Mouse (Mus musculus) lung, embryonic 15.5 days (tissue): ENCODE measurements around the gene Snx17. TPM values are rescaled to one million over a fixed set of nuclear protein-coding genes. Genes with fewer than 3 reads are reported as not detected.

ENCODE experiments used
- ATAC-seq: fragments of 200-750 bp; cut with Nextera tagmentation; 2 replicates; pipeline ENCODE4 v1.8.0; 2017; ENCODE audit warnings: moderate number of reproducible peaks, borderline replicate concordance; ENCODE audit not compliant: low FRiP score, low TSS enrichment; ENCODE audit errors: extremely low read depth
- H3K27ac ChIP-seq: fragments of 300-500 bp; sonication (generic); 2 replicates; pipeline ENCODE4 v1.5.1; 2015; ENCODE audit warnings: moderate library complexity, mild to moderate bottlenecking, inconsistent platforms
- H3K27me3 ChIP-seq: fragments of 300-500 bp; sonication (generic); 2 replicates; pipeline ENCODE4 v1.6.1; 2015; ENCODE audit warnings: inconsistent platforms
- H3K36me3 ChIP-seq: fragments of 300-500 bp; sonication (generic); 2 replicates; pipeline ENCODE4 v1.6.1; 2015; ENCODE audit warnings: inconsistent platforms
- H3K4me1 ChIP-seq: fragments of 300-500 bp; sonication (generic); 2 replicates; pipeline ENCODE4 v1.6.1; 2015; ENCODE audit warnings: inconsistent platforms
- H3K4me2 ChIP-seq: fragments of 300-500 bp; sonication (generic); 2 replicates; pipeline ENCODE4 v1.6.1; 2015; ENCODE audit warnings: inconsistent platforms, mild to moderate bottlenecking, moderate library complexity
- H3K4me3 ChIP-seq: fragments of 300-500 bp; sonication (generic); 2 replicates; pipeline ENCODE4 v1.5.1; 2015; ENCODE audit warnings: mild to moderate bottlenecking, inconsistent platforms
- H3K9ac ChIP-seq: fragments of 300-500 bp; sonication (generic); 2 replicates; pipeline ENCODE4 v1.6.1; 2015; ENCODE audit warnings: inconsistent platforms
- H3K9me3 ChIP-seq: fragments of 300-500 bp; sonication (generic); 2 replicates; pipeline ENCODE4 v1.6.1; 2016; ENCODE audit warnings: inconsistent platforms
- WGBS: fragments of 180-500 bp; shearing (Covaris S2); methylation state at CpG from one replicate; pipeline ENCODE4 v1.1.7; 2015; 5-methylcytosine and 5-hydroxymethylcytosine counted together
- polyA plus RNA-seq: library from polyadenylated mRNA; unstranded; fragments of >200 nt; fragmentation: Nextera tagmentation; extraction: Ambion mirVana; gene quantifications from 2 replicates; pipeline ENCODE4 v1.2.1, GENCODE M21; 2015

Gene Snx17
- polyA plus RNA-seq, 1 experiment from 2014 or later = 147 TPM

- ATAC-seq = no peak
- H3K4me3 ChIP-seq = no peak overlapping the region
- H3K4me1 ChIP-seq = peaks cover 4% of the 10 kb centered on the region; the same call in 1 of the 2 replicates
- no peaks in the 10 kb centered on the region for H3K9me3 ChIP-seq
- WGBS = 43% methylated on average over 4 of the region's 4 CpGs
- H3K27me3 ChIP-seq = no peaks in the 10 kb centered on the region
- no peak overlapping the region for H3K4me2 ChIP-seq
- no peak overlapping the region for H3K9ac ChIP-seq
- H3K27ac ChIP-seq = no peak overlapping the region
- H3K36me3 ChIP-seq = peaks cover 23% of the 10 kb centered on the region
Observed at GRCm38 (mm10) chr5:31183678-31184077, 9.3 kb upstream of the Snx17 start.

GRCm38 (mm10) chr5:31188223-31188840 lies 4.7 kb upstream of the Snx17 start:
- Histone ChIP-seq H3K4me1 (peaks cover 8% of the 10 kb centered on the region), H3K4me2 (no peak overlapping the region), H3K4me3 (no peak overlapping the region), H3K27me3 (no peaks in the 10 kb centered on the region), H3K27ac (no peak overlapping the region), H3K9ac (no peak overlapping the region), H3K36me3 (peaks cover 47% of the 10 kb centered on the region), H3K9me3 (no peaks in the 10 kb centered on the region)
- no peak for ATAC-seq
- WGBS = 63% methylated on average over 4 of the region's 4 CpGs

- Histone ChIP-seq H3K27me3 (no peaks in the 10 kb centered on the region), H3K4me2 (no peak overlapping the region), H3K27ac (no peak overlapping the region), H3K9ac (no peak overlapping the region), H3K9me3 (no peaks in the 10 kb centered on the region), H3K4me1 (peaks cover 19% of the 10 kb centered on the region), H3K36me3 (peaks cover 56% of the 10 kb centered on the region), H3K4me3 (no peak overlapping the region)
- 88% methylated on average over 9 of the region's 9 CpGs for WGBS
- no peak for ATAC-seq
Observed at GRCm38 (mm10) chr5:31190201-31190600, 2.8 kb upstream of the Snx17 start.

- peak overlapping the region; percentile 90 for H3K4me3 ChIP-seq
- H3K9me3 ChIP-seq = no peaks in the 10 kb centered on the region
- ATAC-seq = peak; percentile 59; the same call in 1 of the 2 replicates
- peak overlapping the region; percentile 90 for H3K27ac ChIP-seq
- H3K27me3 ChIP-seq = no peaks in the 10 kb centered on the region
- H3K36me3 ChIP-seq = peaks cover 67% of the 10 kb centered on the region
- 11% methylated on average over 41 of the region's 42 CpGs for WGBS
- H3K4me1 ChIP-seq = peaks cover 19% of the 10 kb centered on the region
- H3K9ac ChIP-seq = peak overlapping the region; percentile 80
- peak overlapping the region; percentile 63 for H3K4me2 ChIP-seq
Observed at GRCm38 (mm10) chr5:31192045-31192938, 735 bp upstream of the Snx17 start.

- ATAC-seq = 0 out of 2 replicates have a peak, but pooled peaks have one; percentile 1
- H3K27ac ChIP-seq = peak overlapping the region; percentile 90
- H3K4me2 ChIP-seq = peak overlapping the region; percentile 63
Observed at GRCm38 (mm10) chr5:31193631-31194281, 729 bp downstream of the Snx17 start.

GRCm38 (mm10) chr5:31194486-31195485 lies 1.8 kb downstream of the Snx17 start:
- Histone ChIP-seq H3K4me1 (peaks cover 19% of the 10 kb centered on the region), H3K9me3 (no peaks in the 10 kb centered on the region), H3K4me2 (peak overlapping the region; percentile 63), H3K4me3 (peak overlapping the region; percentile 90), H3K36me3 (peaks cover 70% of the 10 kb centered on the region), H3K27me3 (no peaks in the 10 kb centered on the region), H3K9ac (peak overlapping the region; percentile 86; the same call in 1 of the 2 replicates), H3K27ac (no peak overlapping the region)
- no peak for ATAC-seq
- WGBS = 86% methylated on average over 16 of the region's 16 CpGs

More at GRCm38 (mm10) chr5:31193631-31194281, 729 bp downstream of the Snx17 start:
- Histone ChIP-seq H3K36me3 (peaks cover 67% of the 10 kb centered on the region), H3K27me3 (no peaks in the 10 kb centered on the region), H3K4me3 (peak overlapping the region; percentile 90), H3K4me1 (peaks cover 19% of the 10 kb centered on the region), H3K9me3 (no peaks in the 10 kb centered on the region), H3K9ac (peak overlapping the region; percentile 86)
- WGBS = 10% methylated on average over 25 of the region's 25 CpGs

- no peak overlapping the region for H3K9ac ChIP-seq
- no peak overlapping the region for H3K27ac ChIP-seq
- 0 out of 2 replicates have a peak, but pooled peaks cover 3% of the 10 kb centered on the region for H3K9me3 ChIP-seq
- no peak overlapping the region for H3K4me3 ChIP-seq
- no peaks in the 10 kb centered on the region for H3K27me3 ChIP-seq
- no peak for ATAC-seq
- H3K4me1 ChIP-seq = peaks cover 27% of the 10 kb centered on the region
- 92% methylated on average over 4 of the region's 4 CpGs for WGBS
- H3K36me3 ChIP-seq = peaks cover 70% of the 10 kb centered on the region
- no peak overlapping the region for H3K4me2 ChIP-seq
Observed at GRCm38 (mm10) chr5:31195671-31196070, 2.6 kb downstream of the Snx17 start.

- Histone ChIP-seq H3K27ac (no peak overlapping the region), H3K9me3 (0 out of 2 replicates have a peak, but pooled peaks cover 3% of the 10 kb centered on the region), H3K4me3 (no peak overlapping the region), H3K4me1 (peaks cover 32% of the 10 kb centered on the region), H3K27me3 (no peaks in the 10 kb centered on the region), H3K36me3 (peaks cover 65% of the 10 kb centered on the region), H3K4me2 (no peak overlapping the region), H3K9ac (no peak overlapping the region)
- 89% methylated on average over 10 of the region's 10 CpGs for WGBS
- ATAC-seq = no peak
Observed at GRCm38 (mm10) chr5:31196207-31196606, 3.2 kb downstream of the Snx17 start.

- Histone ChIP-seq H3K27me3 (no peaks in the 10 kb centered on the region), H3K4me2 (no peak overlapping the region), H3K27ac (no peak overlapping the region), H3K4me3 (no peak overlapping the region), H3K9me3 (0 out of 2 replicates have a peak, but pooled peaks cover 3% of the 10 kb centered on the region), H3K9ac (no peak overlapping the region), H3K4me1 (peaks cover 28% of the 10 kb centered on the region), H3K36me3 (peaks cover 64% of the 10 kb centered on the region)
- 92% methylated on average over 12 of the region's 12 CpGs for WGBS
- no peak for ATAC-seq
Observed at GRCm38 (mm10) chr5:31197072-31197471, 4.0 kb downstream of the Snx17 start.

- Histone ChIP-seq H3K4me1 (peaks cover 33% of the 10 kb centered on the region), H3K4me3 (no peak overlapping the region), H3K9ac (no peak overlapping the region), H3K27me3 (no peaks in the 10 kb centered on the region), H3K4me2 (no peak overlapping the region), H3K9me3 (0 out of 2 replicates have a peak, but pooled peaks cover 3% of the 10 kb centered on the region), H3K27ac (no peak overlapping the region), H3K36me3 (peaks cover 69% of the 10 kb centered on the region)
- ATAC-seq = no peak
- 76% methylated on average over 9 of the region's 9 CpGs for WGBS
Observed at GRCm38 (mm10) chr5:31198170-31198569, 5.1 kb downstream of the Snx17 start.
